Mouse (Mus musculus): ENCODE measurements at regions not wholly inside any gene's neighbourhood (a gene's known extent, or its start where the extent isn't known, plus 50 kb on each side); places are given as distances from the start of the nearest gene placed in this dataset.

DNA sequence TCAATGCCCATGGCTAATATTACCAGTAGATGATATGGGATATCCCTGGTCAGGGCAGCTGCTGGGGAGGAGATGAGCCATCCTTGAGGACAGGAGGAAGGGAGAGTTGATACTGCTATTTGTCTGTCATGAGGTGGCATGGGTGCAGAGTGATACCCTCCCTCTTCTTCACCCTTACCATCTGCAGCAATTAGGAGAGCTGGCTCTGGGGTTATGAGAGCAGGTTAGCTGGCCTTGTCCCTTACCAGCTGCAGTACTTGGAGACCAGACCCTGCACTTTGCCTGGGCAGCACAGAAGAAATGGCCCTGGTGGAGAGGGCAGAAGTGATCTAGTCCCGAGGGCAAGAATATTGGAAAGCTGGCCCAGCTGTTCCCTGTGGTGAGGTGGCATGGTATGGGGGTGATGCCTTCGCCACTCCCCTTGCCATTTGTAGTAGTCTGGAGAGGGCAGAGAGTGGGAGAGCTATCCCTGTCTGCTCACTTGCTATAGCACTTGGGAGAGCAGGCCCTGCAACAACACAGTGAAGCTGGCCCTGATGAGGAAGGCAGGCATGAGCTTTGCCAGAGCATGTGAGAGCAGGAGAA, 73.6 kb upstream of the Ppp6c start:
- Histone ChIP-seq H3K9me3 (no peaks in the 10 kb centered on the region), H3K4me3 (no peak overlapping the region), H3K27me3 (replicated peaks; ENCODE audit: low read depth, poor library complexity, severe bottlenecking) (no peaks in the 10 kb centered on the region), H3K36me3 (replicated peaks) (no peaks in the 10 kb centered on the region), H3K27ac (replicated peaks) (no peak overlapping the region), H3K4me1 (no peaks in the 10 kb centered on the region)
- WGBS = 69% methylated on average over 2 of the region's 2 CpGs
- DNase-seq (ENCODE audit: low spot score) = no peak

DNA sequence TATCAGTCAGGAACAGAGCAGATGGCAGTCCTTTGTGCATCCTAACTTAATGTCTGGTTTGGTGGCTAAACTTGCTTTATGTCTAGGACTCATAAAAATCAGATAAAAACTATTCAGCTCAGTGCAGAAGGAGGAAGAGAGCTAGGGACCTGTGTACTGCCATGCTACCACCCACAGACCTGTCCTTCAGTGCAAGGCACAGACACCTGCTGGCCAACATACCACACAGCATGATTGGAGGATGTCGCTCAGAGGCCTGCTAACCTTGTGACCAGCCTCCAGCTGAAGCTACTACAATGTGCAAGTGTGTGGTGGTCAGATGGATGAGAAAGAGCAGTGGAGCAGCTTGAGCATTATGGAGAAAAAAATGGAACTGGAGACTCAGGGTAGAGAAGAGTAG, 73.0 kb upstream of the Ppp6c start:
- Histone ChIP-seq H3K4me1 (no peaks in the 10 kb centered on the region), H3K27ac (replicated peaks) (no peak overlapping the region), H3K4me3 (no peak overlapping the region), H3K36me3 (replicated peaks) (no peaks in the 10 kb centered on the region), H3K9me3 (no peaks in the 10 kb centered on the region), H3K27me3 (replicated peaks; ENCODE audit: low read depth, poor library complexity, severe bottlenecking) (no peaks in the 10 kb centered on the region)
- no peak for DNase-seq (ENCODE audit: low spot score)
- 71% methylated on average over 1 of the region's 1 CpGs for WGBS

DNA sequence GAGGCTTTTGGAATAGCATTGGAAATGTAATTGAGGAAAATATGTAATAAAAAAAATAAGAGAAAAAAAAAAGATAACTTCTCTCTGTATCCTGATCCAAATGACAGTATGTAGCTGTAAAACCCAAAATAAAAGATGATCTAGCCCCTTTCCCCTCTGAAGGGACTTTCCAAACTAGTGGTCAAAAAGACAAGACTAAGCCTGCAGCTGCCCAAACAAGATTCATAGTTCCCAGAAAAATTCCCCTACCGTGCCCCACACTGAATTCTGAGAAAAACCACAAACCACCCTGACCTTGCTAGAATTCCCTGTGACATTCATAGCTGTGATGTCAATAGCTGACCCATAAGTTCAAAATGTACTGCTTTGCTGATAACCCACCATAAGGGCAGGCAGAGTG, 69.2 kb upstream of the Ppp6c start:
- no peak for DNase-seq (ENCODE audit: low spot score)
- Histone ChIP-seq H3K36me3 (replicated peaks) (no peaks in the 10 kb centered on the region), H3K27me3 (replicated peaks; ENCODE audit: low read depth, poor library complexity, severe bottlenecking) (no peaks in the 10 kb centered on the region), H3K4me1 (no peaks in the 10 kb centered on the region), H3K9me3 (no peaks in the 10 kb centered on the region), H3K27ac (replicated peaks) (no peak overlapping the region), H3K4me3 (no peak overlapping the region)
- WGBS = 92% methylated on average over 1 of the region's 1 CpGs

DNA sequence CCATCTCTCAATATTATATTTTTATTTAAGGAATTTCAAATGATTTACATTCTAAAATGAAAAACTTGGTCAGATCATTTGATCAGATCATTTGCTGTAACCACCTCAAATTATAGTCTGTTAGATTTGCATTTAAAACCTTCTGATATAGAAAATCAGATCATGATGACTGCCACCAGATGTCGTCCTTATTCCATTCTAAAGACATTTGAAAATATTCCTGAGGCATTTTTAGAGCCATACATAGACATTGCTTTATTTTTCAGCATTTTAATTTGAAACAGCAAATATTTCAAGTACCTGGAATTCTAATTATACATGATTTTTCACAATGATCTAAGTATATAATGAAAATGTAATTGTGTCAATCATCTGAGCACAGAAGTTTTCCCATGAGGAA, 52.0 kb upstream of the Ppp6c start:
- no peaks in the 10 kb centered on the region for H3K36me3 ChIP-seq (replicated peaks)
- H3K4me1 ChIP-seq = no peaks in the 10 kb centered on the region
- H3K27me3 ChIP-seq (replicated peaks; ENCODE audit: low read depth, poor library complexity, severe bottlenecking) = no peaks in the 10 kb centered on the region
- no peak overlapping the region for H3K4me3 ChIP-seq
- no peak for DNase-seq (ENCODE audit: low spot score)
- H3K9me3 ChIP-seq = no peaks in the 10 kb centered on the region
- 64% methylated on average over 1 of the region's 1 CpGs for WGBS
- no peak overlapping the region for H3K27ac ChIP-seq (replicated peaks)
